Mouse (Mus musculus) ZHBTc4 (cell line): ENCODE results near the gene Paqr7.

Experiments
- DNase-seq: peaks from one replicate; pipeline ENCODE4 v3.0.0-alpha.2; 2011; ENCODE audit warnings: low read depth, low spot score

The Paqr7 gene

GRCm38 (mm10) chr4:134496595-134497210 is at the start of gene Paqr7:
TSS of gene Paqr7 (plus strand) at chr4:134496697.
- DNase-seq, result no peak

- no peak for DNase-seq
Observed at GRCm38 (mm10) chr4:134447966-134448365, 48.5 kb upstream of the Paqr7 start.

GRCm38 (mm10) chr4:134449595-134450391 is 46.7 kb upstream of the Paqr7 start:
- peak; percentile 68 for DNase-seq

GRCm38 (mm10) chr4:134450392-134451195 is 45.9 kb upstream of the Paqr7 start:
- no peak for DNase-seq

- DNase-seq, result no peak
Observed at GRCm38 (mm10) chr4:134451484-134451883, 45.0 kb upstream of the Paqr7 start.

- DNase-seq, result peak; percentile 84
Observed at GRCm38 (mm10) chr4:134453619-134454400, 42.7 kb upstream of the Paqr7 start.

- DNase-seq, result no peak
Observed at GRCm38 (mm10) chr4:134455310-134455709, 41.2 kb upstream of the Paqr7 start.

GRCm38 (mm10) chr4:134457130-134457825 is 39.2 kb upstream of the Paqr7 start:
- DNase-seq, result peak; percentile 91

GRCm38 (mm10) chr4:134458856-134459255 is 37.6 kb upstream of the Paqr7 start:
- no peak for DNase-seq

- no peak for DNase-seq
Observed at GRCm38 (mm10) chr4:134460277-134460676, 36.2 kb upstream of the Paqr7 start.

- DNase-seq, result no peak
Observed at GRCm38 (mm10) chr4:134461252-134461651, 35.2 kb upstream of the Paqr7 start.

GRCm38 (mm10) chr4:134465789-134466188 is 30.7 kb upstream of the Paqr7 start:
- DNase-seq, result no peak

- no peak for DNase-seq
Observed at GRCm38 (mm10) chr4:134466381-134467262, 29.9 kb upstream of the Paqr7 start.

- peak; percentile 96 for DNase-seq
Observed at GRCm38 (mm10) chr4:134467435-134468214, 28.9 kb upstream of the Paqr7 start.

GRCm38 (mm10) chr4:134468215-134468575 is 28.3 kb upstream of the Paqr7 start, which contains the start of gene Stmn1:
TSS of gene Stmn1 (plus strand) at chr4:134468320.
- peak; percentile 100 for DNase-seq

- peak; percentile 96 for DNase-seq
Observed at GRCm38 (mm10) chr4:134468578-134469266, 27.8 kb upstream of the Paqr7 start.

GRCm38 (mm10) chr4:134469341-134469796 is 27.1 kb upstream of the Paqr7 start:
- DNase-seq, result peak; percentile 56

- DNase-seq, result no peak
Observed at GRCm38 (mm10) chr4:134469985-134470384, 26.5 kb upstream of the Paqr7 start.
